Mouse (Mus musculus): ENCODE results near the gene Ralgps2. TPM values are rescaled to one million over a fixed set of nuclear protein-coding genes. Genes with fewer than 3 reads are reported as not detected.

Gene Ralgps2
- polyA plus RNA-seq, 1 experiment from 2014 or later, result 41.3 TPM

DNA sequence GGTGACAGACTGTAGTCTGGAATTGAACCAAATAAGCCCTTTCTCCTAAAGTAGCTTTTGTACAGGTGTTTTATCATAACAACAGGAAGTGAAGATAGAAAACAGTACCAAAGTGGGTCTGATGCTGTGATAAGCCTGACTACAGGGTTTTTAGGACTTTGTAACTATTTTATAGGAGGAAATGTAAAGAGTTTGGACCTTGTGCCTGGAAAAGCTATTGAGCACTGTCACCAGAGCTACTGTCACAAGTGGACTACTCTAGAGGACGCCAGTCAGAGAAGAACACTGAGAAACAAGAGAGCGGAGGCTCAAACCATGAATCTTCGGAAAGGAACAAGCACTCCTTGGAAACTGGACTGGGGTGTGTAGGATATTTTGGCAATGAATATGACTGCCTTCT, 35.5 kb downstream of the Ralgps2 start:
- DNase-seq (ENCODE audit: low spot score), result no peak
- no peak for ATAC-seq (ENCODE audit: low FRiP score, low TSS enrichment)
- TF ChIP-seq CTCF (IDR thresholded peaks at IDR 0.05; ENCODE audit: low read depth), result no peak
- no peak for TF ChIP-seq EP300 (optimal IDR thresholded peaks at IDR 0.05)
- H3K27me3 ChIP-seq (ENCODE audit: control insufficient read depth, insufficient read depth, low read length), result no peaks in the 10 kb centered on the region
- no peak overlapping the region for H3K4me3 ChIP-seq (ENCODE audit: low read depth, low read length)
- no peaks in the 10 kb centered on the region for H3K9me3 ChIP-seq (ENCODE audit: control insufficient read depth, low read length)
- 94% methylated on average over 3 of the region's 3 CpGs for WGBS
- no peaks in the 10 kb centered on the region for H3K36me3 ChIP-seq (ENCODE audit: control insufficient read depth, insufficient read depth, low read length)
- H3K4me1 ChIP-seq (replicated peaks; ENCODE audit: control insufficient read depth, insufficient read depth), result no peaks in the 10 kb centered on the region
- H3K27ac ChIP-seq (replicated peaks), result no peak overlapping the region
- H3K9ac ChIP-seq (ENCODE audit: low read length), result no peak overlapping the region
- no peak overlapping the region for H3K4me2 ChIP-seq (replicated peaks; ENCODE audit: low read depth)

DNA sequence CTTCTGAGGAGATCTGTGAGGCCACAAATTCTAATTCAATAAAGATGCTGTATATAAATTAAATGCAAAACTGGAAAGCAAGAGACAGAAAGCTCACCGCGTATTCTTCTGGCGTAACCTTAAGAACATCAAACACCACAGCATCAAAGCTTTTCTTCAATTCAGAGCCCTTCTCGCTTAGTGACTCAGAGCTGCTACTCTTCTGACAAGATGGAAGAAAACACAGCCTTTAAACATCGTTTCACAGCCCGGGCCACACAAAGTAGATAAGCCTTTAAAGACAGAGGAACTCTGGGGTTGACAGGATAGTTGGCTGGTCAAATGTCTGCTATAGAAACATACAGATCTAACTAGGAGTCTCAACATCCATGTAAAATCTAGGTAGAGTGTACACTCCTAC, 37.7 kb downstream of the Ralgps2 start:
- DNase-seq (ENCODE audit: low spot score) (no peak), ATAC-seq (ENCODE audit: low FRiP score, low TSS enrichment) (no peak)
- TF ChIP-seq CTCF (IDR thresholded peaks at IDR 0.05; ENCODE audit: low read depth) (no peak), EP300 (optimal IDR thresholded peaks at IDR 0.05) (no peak)
- Histone ChIP-seq H3K9ac (ENCODE audit: low read length) (no peak overlapping the region), H3K4me2 (replicated peaks; ENCODE audit: low read depth) (no peak overlapping the region), H3K9me3 (ENCODE audit: control insufficient read depth, low read length) (no peaks in the 10 kb centered on the region), H3K4me1 (replicated peaks; ENCODE audit: control insufficient read depth, insufficient read depth) (no peaks in the 10 kb centered on the region), H3K36me3 (ENCODE audit: control insufficient read depth, insufficient read depth, low read length) (no peaks in the 10 kb centered on the region), H3K4me3 (ENCODE audit: low read depth, low read length) (no peak overlapping the region), H3K27me3 (ENCODE audit: control insufficient read depth, insufficient read depth, low read length) (no peaks in the 10 kb centered on the region), H3K27ac (replicated peaks) (no peak overlapping the region)
- 82% methylated on average over 6 of the region's 6 CpGs for WGBS

DNA sequence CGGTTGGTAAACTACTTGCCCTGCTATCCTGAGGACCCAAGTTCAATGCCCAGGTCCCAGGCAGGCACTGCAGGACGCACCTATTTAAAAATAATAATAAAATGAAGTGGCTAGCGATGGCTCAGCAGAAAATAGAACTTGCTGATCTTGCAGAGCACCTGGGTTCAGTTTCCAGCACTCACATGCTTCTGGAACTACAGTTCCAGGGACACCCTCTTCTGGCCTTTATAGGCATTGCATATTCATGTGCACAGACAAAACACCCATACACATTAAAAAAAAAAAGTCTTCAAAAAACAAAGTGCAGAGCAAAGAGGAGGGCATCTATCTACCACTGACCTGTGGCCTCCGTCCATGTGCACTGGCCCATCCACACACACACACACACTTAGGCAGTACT, 47.9 kb downstream of the Ralgps2 start:
- Histone ChIP-seq H3K4me3 (ENCODE audit: low read depth, low read length) (no peak overlapping the region), H3K9ac (ENCODE audit: low read length) (no peak overlapping the region), H3K36me3 (ENCODE audit: control insufficient read depth, insufficient read depth, low read length) (0 out of 2 replicates have a peak, but pooled peaks cover 2% of the 10 kb centered on the region), H3K27me3 (ENCODE audit: control insufficient read depth, insufficient read depth, low read length) (no peaks in the 10 kb centered on the region), H3K27ac (replicated peaks) (no peak overlapping the region), H3K4me1 (replicated peaks; ENCODE audit: control insufficient read depth, insufficient read depth) (no peaks in the 10 kb centered on the region), H3K9me3 (ENCODE audit: control insufficient read depth, low read length) (no peaks in the 10 kb centered on the region), H3K4me2 (replicated peaks; ENCODE audit: low read depth) (no peak overlapping the region)
- DNase-seq (ENCODE audit: low spot score) (no peak), ATAC-seq (ENCODE audit: low FRiP score, low TSS enrichment) (no peak)
- WGBS, result 95% methylated on average over 4 of the region's 4 CpGs
- TF ChIP-seq CTCF (IDR thresholded peaks at IDR 0.05; ENCODE audit: low read depth), result peak; percentile 49
- no peak for TF ChIP-seq EP300 (optimal IDR thresholded peaks at IDR 0.05)

DNA sequence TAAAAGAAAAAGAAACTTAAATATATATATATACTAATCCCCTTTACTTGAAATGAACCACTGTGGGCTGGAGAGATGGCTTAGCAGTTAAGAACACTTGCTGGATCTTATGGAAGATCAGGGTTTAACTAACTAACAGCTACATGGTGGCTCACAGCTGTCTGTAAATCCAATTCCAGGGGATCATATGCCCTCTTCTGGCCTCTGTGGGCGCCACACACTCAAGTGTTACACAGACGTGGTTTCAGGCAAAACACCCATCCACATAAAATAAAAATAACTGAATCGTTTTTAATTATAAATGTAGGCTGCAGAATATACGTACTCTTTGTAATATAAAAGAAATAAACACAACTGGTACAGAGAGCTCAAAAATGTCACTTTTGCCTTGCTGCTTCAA, 50.6 kb downstream of the Ralgps2 start:
- Histone ChIP-seq H3K27ac (replicated peaks) (no peak overlapping the region), H3K27me3 (ENCODE audit: control insufficient read depth, insufficient read depth, low read length) (no peaks in the 10 kb centered on the region), H3K4me3 (ENCODE audit: low read depth, low read length) (no peak overlapping the region), H3K9ac (ENCODE audit: low read length) (no peak overlapping the region), H3K36me3 (ENCODE audit: control insufficient read depth, insufficient read depth, low read length) (0 out of 2 replicates have a peak, but pooled peaks cover 2% of the 10 kb centered on the region), H3K4me2 (replicated peaks; ENCODE audit: low read depth) (no peak overlapping the region), H3K4me1 (replicated peaks; ENCODE audit: control insufficient read depth, insufficient read depth) (no peaks in the 10 kb centered on the region), H3K9me3 (ENCODE audit: control insufficient read depth, low read length) (no peaks in the 10 kb centered on the region)
- TF ChIP-seq CTCF (IDR thresholded peaks at IDR 0.05; ENCODE audit: low read depth) (peak; percentile 53), EP300 (optimal IDR thresholded peaks at IDR 0.05) (no peak)
- ATAC-seq (ENCODE audit: low FRiP score, low TSS enrichment) (no peak), DNase-seq (ENCODE audit: low spot score) (no peak)
- WGBS, result 86% methylated on average over 4 of the region's 4 CpGs

DNA sequence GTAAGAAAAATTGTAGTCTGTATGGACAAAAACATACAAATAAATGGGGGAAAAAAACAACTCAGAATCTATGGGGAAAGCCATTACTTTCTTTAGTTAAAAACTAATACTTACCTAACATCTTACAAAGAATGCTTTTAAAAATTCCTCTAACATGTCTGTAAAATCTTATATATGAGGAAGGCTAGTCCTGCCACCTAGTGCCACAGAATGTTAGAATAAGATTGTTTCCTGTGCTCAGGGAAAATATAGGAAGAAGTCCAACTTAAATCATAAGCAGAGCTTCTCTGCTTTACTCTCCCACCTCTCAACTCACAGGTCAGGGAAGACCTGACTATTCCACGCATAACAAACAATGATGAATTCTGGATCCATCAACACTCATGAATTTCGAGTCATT, 53.5 kb downstream of the Ralgps2 start:
- WGBS, result 79% methylated on average over 2 of the region's 2 CpGs
- ATAC-seq (ENCODE audit: low FRiP score, low TSS enrichment) (no peak), DNase-seq (ENCODE audit: low spot score) (no peak)
- Histone ChIP-seq H3K4me3 (ENCODE audit: low read depth, low read length) (no peak overlapping the region), H3K4me2 (replicated peaks; ENCODE audit: low read depth) (no peak overlapping the region), H3K4me1 (replicated peaks; ENCODE audit: control insufficient read depth, insufficient read depth) (no peaks in the 10 kb centered on the region), H3K36me3 (ENCODE audit: control insufficient read depth, insufficient read depth, low read length) (0 out of 2 replicates have a peak, but pooled peaks cover 2% of the 10 kb centered on the region), H3K9me3 (ENCODE audit: control insufficient read depth, low read length) (no peaks in the 10 kb centered on the region), H3K27ac (replicated peaks) (no peak overlapping the region), H3K27me3 (ENCODE audit: control insufficient read depth, insufficient read depth, low read length) (no peaks in the 10 kb centered on the region), H3K9ac (ENCODE audit: low read length) (no peak overlapping the region)
- TF ChIP-seq CTCF (IDR thresholded peaks at IDR 0.05; ENCODE audit: low read depth) (peak; percentile 65), EP300 (optimal IDR thresholded peaks at IDR 0.05) (no peak)

DNA sequence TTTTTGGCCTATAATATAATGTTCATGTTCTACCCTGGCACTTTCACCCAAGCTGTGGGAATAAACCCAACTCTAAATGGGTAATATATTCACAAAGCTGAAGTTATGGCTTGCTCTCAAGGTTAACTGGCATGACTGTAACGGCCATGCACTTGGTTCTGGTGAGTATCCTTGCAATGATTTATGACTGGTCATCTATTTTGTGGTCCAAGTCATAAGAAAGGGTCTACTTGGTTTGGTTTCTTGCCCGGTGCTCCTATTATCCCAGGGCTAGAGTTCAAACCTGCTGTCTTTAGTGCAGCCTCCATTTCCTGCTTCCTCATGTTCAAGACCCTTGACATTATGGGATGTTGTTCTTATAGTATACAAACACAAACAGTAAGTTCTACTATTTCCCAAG, 54.6 kb downstream of the Ralgps2 start:
- TF ChIP-seq CTCF (IDR thresholded peaks at IDR 0.05; ENCODE audit: low read depth) (no peak), EP300 (optimal IDR thresholded peaks at IDR 0.05) (no peak)
- no peak for ATAC-seq (ENCODE audit: low FRiP score, low TSS enrichment)
- no peak for DNase-seq (ENCODE audit: low spot score)
- Histone ChIP-seq H3K9ac (ENCODE audit: low read length) (no peak overlapping the region), H3K4me3 (ENCODE audit: low read depth, low read length) (no peak overlapping the region), H3K36me3 (ENCODE audit: control insufficient read depth, insufficient read depth, low read length) (0 out of 2 replicates have a peak, but pooled peaks cover 2% of the 10 kb centered on the region), H3K4me1 (replicated peaks; ENCODE audit: control insufficient read depth, insufficient read depth) (no peaks in the 10 kb centered on the region), H3K27ac (replicated peaks) (no peak overlapping the region), H3K4me2 (replicated peaks; ENCODE audit: low read depth) (no peak overlapping the region), H3K27me3 (ENCODE audit: control insufficient read depth, insufficient read depth, low read length) (no peaks in the 10 kb centered on the region), H3K9me3 (ENCODE audit: control insufficient read depth, low read length) (no peaks in the 10 kb centered on the region)
- 70% methylated on average over 2 of the region's 2 CpGs for WGBS
